Mouse (Mus musculus) CH12.LX (cell line): ENCODE results near the gene Necab2. TPM values are rescaled to one million over a fixed set of nuclear protein-coding genes. Genes with fewer than 3 reads are reported as not detected.

Experiments used
- DNase-seq: peaks from one replicate; pipeline ENCODE4 v3.0.0-alpha.2; 2013; ENCODE audit errors: extremely low read depth
- H3K27ac ChIP-seq: 2 replicates; pipeline ENCODE4 v1.5.1; 2012; ENCODE audit warnings: low read depth, mild to moderate bottlenecking, control low read depth, moderate library complexity; ENCODE audit not compliant: insufficient read depth
- H3K27me3 ChIP-seq: replicated peaks from 2 replicates; pipeline ENCODE3; 2012; ENCODE audit warnings: inconsistent platforms
- H3K36me3 ChIP-seq, 2 experiments: replicated peaks in 1 of 2; 2 replicates each; pipeline versions ENCODE3 to v1.6.1; 2012; ENCODE audit warnings: inconsistent platforms in 1 of 2, low read length in 1 of 2, mild to moderate bottlenecking in 1 of 2, mixed read lengths in 1 of 2, moderate library complexity in 1 of 2; ENCODE audit not compliant: control insufficient read depth in 1 of 2, insufficient read depth in 1 of 2
- H3K4me1 ChIP-seq, 2 experiments: 2 replicates each; pipeline ENCODE4 v1.6.1; 2012; ENCODE audit warnings: inconsistent platforms in 1 of 2, moderate library complexity in 1 of 2; ENCODE audit not compliant: insufficient read depth in 2 of 2, control insufficient read depth in 1 of 2
- H3K4me2 ChIP-seq: 2 replicates; pipeline ENCODE4 v1.6.1; 2012; ENCODE audit warnings: low read depth, mild to moderate bottlenecking, control low read depth; ENCODE audit not compliant: poor library complexity, insufficient read depth, severe bottlenecking
- H3K4me3 ChIP-seq, 3 experiments: fragments of 150-350 bp in 1 of 3; sonication (generic) in 1 of 3; replicated peaks in 1 of 3; 2 replicates each; pipeline versions ENCODE3 to v1.5.1; 2011 to 2012; ENCODE audit warnings: low read depth in 2 of 3, low read length in 2 of 3, mild to moderate bottlenecking in 2 of 3, moderate library complexity in 2 of 3, control low read depth in 1 of 3, improper control_type of control experiment in 1 of 3, inconsistent platforms in 1 of 3, mixed read lengths in 1 of 3; ENCODE audit not compliant: poor library complexity in 1 of 3
- H3K79me2 ChIP-seq: replicated peaks from 2 replicates; pipeline ENCODE4 v1.6.1; 2012; ENCODE audit warnings: mild to moderate bottlenecking, moderate library complexity; ENCODE audit not compliant: control insufficient read depth, poor library complexity, insufficient read depth, severe bottlenecking; ENCODE audit errors: extremely low read depth
- H3K9ac ChIP-seq: 2 replicates; pipeline ENCODE4 v1.6.1; 2012; ENCODE audit warnings: low read depth, mild to moderate bottlenecking, control low read depth, moderate library complexity; ENCODE audit not compliant: insufficient read depth
- H3K9me3 ChIP-seq: replicated peaks from 2 replicates; pipeline ENCODE3; 2012; ENCODE audit warnings: low read length, inconsistent platforms, mixed read lengths
- CHD1 ChIP-seq: IDR thresholded peaks from 2 replicates; pipeline ENCODE4 v1.6.1; 2012; ENCODE audit warnings: low read depth, low read length, improper control_type of control experiment, inconsistent platforms
- E2F4 ChIP-seq: IDR thresholded peaks from 2 replicates; pipeline ENCODE4 v1.6.1; 2011; ENCODE audit warnings: low read depth, low read length, improper control_type of control experiment; ENCODE audit not compliant: insufficient replicate concordance
- ELF1 ChIP-seq: IDR thresholded peaks from 2 replicates; pipeline ENCODE4 v1.6.1; 2014; ENCODE audit warnings: low read depth, mild to moderate bottlenecking, inconsistent platforms, low read length, improper control_type of control experiment
- EP300 ChIP-seq: IDR thresholded peaks from 2 replicates; pipeline ENCODE4 v1.6.1; 2011; ENCODE audit warnings: low read length, improper control_type of control experiment
- ETS1 ChIP-seq: conservative IDR thresholded peaks from 2 replicates; pipeline ENCODE4 v1.6.1; 2012; ENCODE audit warnings: low read depth, mild to moderate bottlenecking, inconsistent platforms, low read length, improper control_type of control experiment, moderate library complexity
- IRF4 ChIP-seq: IDR thresholded peaks from 2 replicates; pipeline ENCODE4 v1.6.1; 2014; ENCODE audit warnings: low read depth, mild to moderate bottlenecking, inconsistent platforms, low read length, improper control_type of control experiment
- MAX ChIP-seq: IDR thresholded peaks from 2 replicates; pipeline ENCODE4 v1.6.1; 2011; ENCODE audit warnings: low read length, improper control_type of control experiment
- MAZ ChIP-seq: IDR thresholded peaks from 2 replicates; pipeline ENCODE4 v1.6.1; 2012; ENCODE audit warnings: low read depth, mild to moderate bottlenecking, inconsistent platforms, low read length, improper control_type of control experiment, moderate library complexity
- MEF2A ChIP-seq: IDR thresholded peaks from 2 replicates; pipeline ENCODE4 v1.6.1; 2014; ENCODE audit warnings: low read depth, mild to moderate bottlenecking, inconsistent platforms, low read length, improper control_type of control experiment, borderline replicate concordance
- MYC ChIP-seq: IDR thresholded peaks from 2 replicates; pipeline ENCODE4 v1.6.1; 2011; ENCODE audit warnings: low read depth, mild to moderate bottlenecking, improper control_type of control experiment, low read length
- NELFE ChIP-seq: IDR thresholded peaks from 2 replicates; pipeline ENCODE4 v1.6.1; 2011; ENCODE audit warnings: low read depth, low read length, improper control_type of control experiment
- POLR2A ChIP-seq: IDR thresholded peaks from 2 replicates; pipeline ENCODE4 v1.6.1; 2011; ENCODE audit warnings: low read depth, mild to moderate bottlenecking, improper control_type of control experiment, low read length
- RAD21 ChIP-seq: IDR thresholded peaks from 2 replicates; pipeline ENCODE4 v1.6.1; 2011; ENCODE audit warnings: low read depth, mild to moderate bottlenecking, low read length, improper control_type of control experiment, moderate library complexity
- TBP ChIP-seq: conservative IDR thresholded peaks from 2 replicates; pipeline ENCODE4 v1.6.1; 2011; ENCODE audit warnings: low read depth, low read length, improper control_type of control experiment
- UBTF ChIP-seq: IDR thresholded peaks from 2 replicates; pipeline ENCODE4 v1.6.1; 2012; ENCODE audit warnings: low read depth, mild to moderate bottlenecking, inconsistent platforms, low read length, improper control_type of control experiment, moderate library complexity
- USF2 ChIP-seq: conservative IDR thresholded peaks from 2 replicates; pipeline ENCODE4 v1.6.1; 2011; ENCODE audit warnings: low read depth, low read length, improper control_type of control experiment
- ZC3H11A ChIP-seq: IDR thresholded peaks from 2 replicates; pipeline ENCODE4 v1.6.1; 2012; ENCODE audit warnings: low read depth, mild to moderate bottlenecking, inconsistent platforms, low read length, improper control_type of control experiment
- ZKSCAN1 ChIP-seq: IDR thresholded peaks from 2 replicates; pipeline ENCODE4 v1.6.1; 2012; ENCODE audit warnings: low read depth, inconsistent platforms, low read length, improper control_type of control experiment, borderline replicate concordance
- ZNF384 ChIP-seq: IDR thresholded peaks from 2 replicates; pipeline ENCODE4 v1.6.1; 2012; ENCODE audit warnings: low read depth, low read length, improper control_type of control experiment, inconsistent platforms
- dilution Hi-C: fragments of 300-500 bp; cut with MboI; formaldehyde crosslinking; loops from 2 replicates; pipeline ENCODE4 v1.14.3; 2020; ENCODE audit warnings: low sequenced_read_pairs; ENCODE audit not compliant: extremely low pct_unique_long_range_greater_than_20kb, extremely low pct_ligation_motif_present
- in situ Hi-C: fragments of 300-500 bp; cut with MboI; formaldehyde crosslinking; loops from 3 replicates; pipeline ENCODE4 v1.14.3; 2019; ENCODE audit warnings: low sequenced_read_pairs, low pct_ligation_motif_present, low pct_unique_long_range_greater_than_20kb, mixed read lengths
- polyA plus RNA-seq: library from polyadenylated mRNA; unstranded; fragments of >175 nt; gene quantifications from 2 replicates; pipeline ENCODE4 v1.2.1, GENCODE M21; 2012; ENCODE audit warnings: low read depth; ENCODE audit not compliant: insufficient read length
- total RNA-seq, 2 experiments: library from RNA; depleted of rRNA; stranded (reverse); fragments of 300-350 nt in 1 of 2; fragments of >200 nt in 1 of 2; gene quantifications; 2 replicates each; pipeline ENCODE4 v1.2.3; 2012 to 2014

Necab2 gene
- total and polyA plus RNA-seq, 3 experiments: not detected

- in situ Hi-C loops: no loop called here
- Histone ChIP-seq H3K4me2 (no peak overlapping the region), H3K27me3 (no peaks in the 10 kb centered on the region), H3K27ac (0 out of 2 replicates have a peak overlapping the region, but pooled peaks have one; percentile 30), H3K9ac (no peak overlapping the region), H3K4me3 (no peak overlapping the region), H3K9me3 (no peaks in the 10 kb centered on the region), H3K79me2 (no peaks in the 10 kb centered on the region), H3K4me1 (peaks cover 6 to 19% of the 10 kb centered on the region in 2 experiments; a peak in 2 of 4 replicates), H3K36me3 (peaks cover 44 to 58% of the 10 kb centered on the region in 2 experiments)
- no peak for DNase-seq
- dilution Hi-C loops: no loop called here
- TF ChIP-seq MEF2A: no peak
- no peak for TF ChIP-seq E2F4
Observed at GRCm38 (mm10) chr8:119404648-119405047, 41.9 kb upstream of the Necab2 start.

- TF ChIP-seq TBP (no peak), MAX (no peak), ZNF384 (no peak), MYC (no peak), NELFE (no peak), ETS1 (no peak), USF2 (no peak), ZC3H11A (no peak), MEF2A (no peak), ZKSCAN1 (no peak), EP300 (no peak), UBTF (no peak), MAZ (no peak), POLR2A (no peak), IRF4 (no peak), CHD1 (no peak), ELF1 (no peak), RAD21 (no peak)
- in situ Hi-C loops (no loop called here), dilution Hi-C loops (no loop called here)
- no peak for DNase-seq
- Histone ChIP-seq H3K27me3 (peaks cover 2% of the 10 kb centered on the region), H3K4me3 (no peak overlapping the region), H3K27ac (no peak overlapping the region), H3K36me3 (peaks cover 52 to 60% of the 10 kb centered on the region in 2 experiments), H3K79me2 (no peaks in the 10 kb centered on the region), H3K9me3 (no peaks in the 10 kb centered on the region), H3K4me1 (peaks cover 10 to 31% of the 10 kb centered on the region in 2 experiments; a peak in 2 of 4 replicates), H3K4me2 (no peak overlapping the region), H3K9ac (no peak overlapping the region)
Observed at GRCm38 (mm10) chr8:119408311-119408710, 38.2 kb upstream of the Necab2 start.
